Mouse (Mus musculus) lung, adult 10 weeks (tissue): ENCODE data around the gene Spryd3. TPM values are rescaled to one million over a fixed set of nuclear protein-coding genes. Genes with fewer than 3 reads are reported as not detected.

ENCODE experiments used
- polyA plus RNA-seq: library from polyadenylated mRNA; stranded (reverse); fragments of 350-450 nt; fragmentation: Illumina TruSeq; extraction: RNeasy Lipid Tissue Mini Kit (QIAGEN cat#74804); gene quantifications from one replicate; pipeline ENCODE4 v1.2.3, GENCODE M21; 2014; ENCODE audit warnings: low read depth, low replicate concordance; ENCODE audit not compliant: insufficient read depth

Gene Spryd3
- 27.8 TPM for polyA plus RNA-seq

DNA sequence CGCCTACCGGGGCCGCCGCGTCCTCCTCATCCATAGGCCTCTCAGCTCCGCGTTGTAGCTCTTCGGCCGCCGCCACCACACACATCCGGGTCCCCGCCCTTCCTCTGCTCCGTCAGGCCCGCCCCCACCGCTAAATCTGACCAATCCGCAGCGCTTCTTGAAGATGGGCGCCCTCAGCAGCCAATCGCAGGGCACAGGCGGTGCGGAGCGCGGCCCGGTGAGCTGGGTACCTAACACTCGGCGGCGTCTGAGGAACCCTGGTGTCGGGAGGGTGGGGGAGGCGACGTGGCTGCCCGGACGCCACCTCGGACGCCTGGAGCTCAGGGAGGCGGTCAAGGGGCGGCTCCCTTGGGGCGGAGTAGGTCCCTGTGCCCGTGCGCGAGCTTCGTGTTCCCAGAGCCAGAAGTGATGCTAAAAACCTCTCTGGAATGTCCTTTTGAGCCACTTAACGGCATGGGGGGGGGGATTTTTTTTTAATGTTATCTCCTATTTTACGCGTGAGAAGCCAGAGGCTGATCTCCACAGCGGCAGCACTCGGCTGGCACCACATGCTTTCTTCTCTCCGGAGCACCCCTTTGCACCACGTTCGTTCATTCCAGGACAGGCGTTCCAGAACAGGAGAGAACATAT is at the start of gene Spryd3:
TSS of gene Spryd3 (minus strand) at position 106 of the 630 bp plus-strand sequence.

DNA sequence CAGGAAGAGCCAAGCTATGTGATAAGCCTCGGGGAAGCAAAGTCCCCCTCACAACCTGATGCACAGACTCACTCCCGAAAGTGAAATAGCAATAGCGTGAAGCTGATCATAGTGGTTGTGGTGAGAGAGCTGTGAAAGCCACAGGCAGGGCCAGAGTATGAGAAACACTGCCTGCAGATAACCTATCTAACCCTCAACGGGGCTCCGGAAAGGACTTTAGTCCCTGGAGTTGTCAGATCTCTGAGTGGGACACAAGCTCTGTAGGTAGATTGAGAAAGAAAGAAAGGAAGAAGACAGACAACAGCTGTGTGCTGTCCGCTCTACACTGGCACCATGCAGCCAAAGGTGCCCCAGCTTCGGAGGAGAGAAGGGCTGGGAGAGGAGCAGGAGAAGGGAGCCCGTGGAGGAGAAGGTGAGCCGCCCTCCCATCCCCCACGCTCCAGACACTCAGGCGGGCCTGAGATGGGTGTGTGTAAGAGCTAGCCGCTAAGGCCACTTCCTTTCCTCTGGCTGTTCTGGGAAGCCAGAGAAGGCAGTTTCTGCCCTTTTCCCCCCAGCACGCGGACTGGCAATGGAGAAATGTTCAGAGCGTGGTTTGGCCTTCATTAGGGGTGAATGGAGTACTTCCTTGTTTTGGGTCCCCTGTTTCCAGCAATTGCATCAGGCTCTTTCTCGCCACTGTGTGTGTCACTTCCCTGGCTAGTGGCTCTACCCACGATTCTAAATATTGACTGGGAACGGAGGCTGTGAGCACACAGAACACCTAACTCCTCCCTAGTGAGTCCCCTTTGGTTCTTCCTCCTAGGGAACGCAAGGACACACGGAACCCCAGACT is 14.5 kb upstream of the Spryd3 start, which contains the start of gene Soat2:
TSS of gene Soat2 (plus strand) at position 226 of the 835 bp plus-strand sequence.

DNA sequence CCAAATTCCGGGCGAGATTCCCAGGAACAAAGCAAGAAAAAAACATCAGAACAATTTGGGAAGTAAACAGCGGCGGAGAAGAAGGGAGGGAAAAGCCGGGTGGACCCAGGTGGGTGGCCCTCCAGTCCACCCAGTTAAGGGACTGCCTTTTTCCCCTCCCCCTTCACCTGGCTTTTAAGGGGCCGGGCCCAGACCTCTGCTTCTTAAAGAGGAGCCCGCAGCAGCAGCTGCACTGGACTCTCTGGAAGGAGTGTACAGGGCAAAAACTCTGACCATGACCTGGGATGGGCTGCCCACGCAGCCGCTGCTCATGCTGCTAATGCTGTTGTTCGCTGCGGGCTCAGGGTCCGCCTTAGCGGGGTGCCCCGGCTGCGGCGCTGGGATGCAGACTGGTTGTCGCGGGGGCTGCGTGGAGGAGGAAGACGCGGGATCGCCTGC is 8.3 kb upstream of the Spryd3 start, which contains the start of gene Igfbp6:
TSS of gene Igfbp6 (plus strand) at position 89 of the 438 bp plus-strand sequence.

DNA sequence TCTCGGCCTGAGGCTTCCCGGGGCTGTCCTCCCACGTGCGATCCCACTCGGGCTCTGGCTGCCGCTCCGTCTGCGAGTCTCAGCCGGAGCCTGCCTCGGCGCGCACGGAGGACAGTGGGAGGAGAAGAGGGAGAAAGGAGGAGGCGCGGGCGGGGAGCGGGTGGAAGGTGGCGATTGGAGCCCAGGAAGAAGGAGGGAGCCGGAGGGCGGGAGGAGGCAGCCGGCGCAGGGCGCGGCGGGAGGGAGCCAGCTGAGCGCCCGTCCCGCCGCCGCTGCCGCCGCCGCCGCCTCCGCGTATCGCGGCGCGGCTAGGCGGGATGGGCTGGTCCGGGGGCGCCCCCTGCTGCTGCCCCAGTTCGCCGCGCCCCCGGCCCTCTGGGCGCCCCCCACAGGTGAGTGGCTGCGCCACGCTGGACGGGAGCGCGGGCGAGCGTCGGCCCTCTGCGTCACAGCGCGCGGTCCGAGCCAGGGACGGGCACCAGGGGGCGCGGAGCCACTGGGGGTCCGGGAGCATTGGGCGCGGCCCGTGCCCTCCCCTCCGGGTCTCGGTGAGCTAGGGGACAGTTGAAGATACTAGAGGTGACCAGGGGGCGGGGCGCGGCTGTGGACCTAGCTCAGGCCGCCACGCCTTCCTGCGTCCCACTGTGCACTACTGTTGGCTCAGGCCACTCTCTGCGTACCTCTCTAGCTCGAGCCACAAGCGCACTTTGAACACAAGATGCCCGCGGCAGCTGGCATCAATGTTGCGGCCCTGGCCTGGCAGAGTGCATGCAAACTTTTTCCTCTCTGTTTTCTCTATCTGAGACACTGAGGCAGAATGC is 35.7 kb downstream of the Spryd3 start, which contains the start of gene Tns2:
TSS of gene Tns2 (plus strand) at position 253 of the 821 bp plus-strand sequence.

DNA sequence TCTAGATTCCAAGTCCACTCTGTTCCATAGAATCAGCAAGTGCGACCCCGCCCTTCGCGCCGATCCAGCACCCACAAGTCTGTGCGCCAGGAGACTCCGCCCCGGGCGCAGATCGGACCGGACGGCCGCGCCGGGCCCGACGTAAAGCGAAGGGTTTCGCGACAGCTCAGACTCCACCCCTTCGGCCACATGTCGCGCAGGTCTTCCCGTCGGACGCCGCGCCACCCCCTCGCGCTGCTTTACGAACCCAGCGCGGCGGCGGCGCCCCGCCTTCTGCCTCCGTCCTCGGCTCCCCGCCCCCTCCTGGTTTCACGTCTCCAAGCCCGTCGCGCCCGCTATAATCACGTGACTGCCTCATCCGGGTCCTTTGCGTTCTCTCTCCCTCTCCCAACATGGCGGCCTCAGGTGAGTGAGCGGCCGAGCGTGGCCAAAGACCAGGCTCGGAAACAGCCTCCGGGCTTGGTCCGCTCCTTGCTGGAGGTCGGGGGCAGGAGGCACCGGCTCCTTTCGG is 62.4 kb downstream of the Spryd3 start, which contains the start of gene Eif4b:
TSS of gene Eif4b (plus strand) at position 215 of the 511 bp plus-strand sequence.

Other genes with a start within 250 kb of the Spryd3 start
- gene Krt76, start 243.3 kb downstream of the Spryd3 start, polyA plus RNA-seq, result not detected
- gene Krt4, start 211.5 kb downstream of the Spryd3 start, polyA plus RNA-seq, result not detected
- 13.3 TPM for gene Krt79, start 195.9 kb downstream of the Spryd3 start, polyA plus RNA-seq
- 0.10 TPM for gene Krt78, start 181.9 kb downstream of the Spryd3 start, polyA plus RNA-seq
- 137 TPM for gene Krt8, start 131.8 kb downstream of the Spryd3 start, polyA plus RNA-seq
- 91.4 TPM for gene Krt18, start 108.1 kb downstream of the Spryd3 start, polyA plus RNA-seq
- 66.8 TPM for gene Eif4b, start 62.5 kb downstream of the Spryd3 start, polyA plus RNA-seq
- 166 TPM for gene Tns2, start 35.8 kb downstream of the Spryd3 start, polyA plus RNA-seq
- gene Igfbp6, start 8.1 kb upstream of the Spryd3 start, polyA plus RNA-seq, result 398 TPM
- gene Soat2, start 14.3 kb upstream of the Spryd3 start, polyA plus RNA-seq, result 0.20 TPM
- 35.1 TPM for gene Zfp740, start 67.0 kb upstream of the Spryd3 start, polyA plus RNA-seq
- 26.9 TPM for gene Csad, start 68.5 kb upstream of the Spryd3 start, polyA plus RNA-seq
- gene Itgb7, start 95.7 kb upstream of the Spryd3 start, polyA plus RNA-seq, result 31.0 TPM
- gene Rarg, start 121.3 kb upstream of the Spryd3 start, polyA plus RNA-seq, result 32.8 TPM
- gene Gm9918, start 134.3 kb upstream of the Spryd3 start, polyA plus RNA-seq, result 0.10 TPM
- 38.5 TPM for gene Mfsd5, start 143.2 kb upstream of the Spryd3 start, polyA plus RNA-seq
- 1.2 TPM for gene Espl1, start 160.0 kb upstream of the Spryd3 start, polyA plus RNA-seq
- gene Pfdn5, start 189.9 kb upstream of the Spryd3 start, polyA plus RNA-seq, result 792 TPM
- 41.8 TPM for gene Myg1, start 195.5 kb upstream of the Spryd3 start, polyA plus RNA-seq
- gene Aaas, start 214.5 kb upstream of the Spryd3 start, polyA plus RNA-seq, result 13.3 TPM
- not detected for gene Sp7, start 230.9 kb upstream of the Spryd3 start, polyA plus RNA-seq